Mouse (Mus musculus) common myeloid progenitor, adult 5-6 weeks (primary cell): ENCODE data around the gene Syngr1. TPM values are rescaled to one million over a fixed set of nuclear protein-coding genes. Genes with fewer than 3 reads are reported as not detected.

Source experiments
- ATAC-seq: replicated peaks from 2 replicates; pipeline ENCODE4 v1.8.0; 2016; ENCODE audit warnings: low read depth, mild to moderate bottlenecking, moderate TSS enrichment, inconsistent platforms; ENCODE audit not compliant: poor library complexity, severe bottlenecking
- total RNA-seq: library from RNA; stranded (forward); fragments of 200-1000, 187-1606 nt; gene quantifications from 2 replicates; pipeline ENCODE4 v1.2.3, GENCODE M21; 2017

The Syngr1 gene
- total RNA-seq, 1 experiment from 2014 or later = 6.1 TPM

DNA sequence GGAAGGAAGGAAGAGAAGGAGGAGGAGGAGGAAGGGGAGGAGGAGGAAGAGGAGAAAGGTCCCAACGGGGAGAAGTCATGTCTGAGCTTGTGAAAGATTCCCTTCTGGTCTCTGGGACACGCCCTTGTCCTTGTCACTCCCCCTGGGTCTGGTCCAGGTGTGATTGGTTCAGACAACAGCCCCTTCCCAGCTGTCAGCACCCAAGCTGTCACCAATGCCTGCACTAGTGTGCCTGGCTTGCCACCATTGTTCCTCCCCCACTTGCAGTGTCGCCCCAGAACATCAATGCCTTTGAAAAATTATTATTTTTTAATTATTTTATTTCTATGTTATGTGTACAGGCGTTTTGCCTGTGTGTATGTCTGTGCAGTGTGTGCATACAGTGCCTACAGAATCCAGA, 22.0 kb upstream of the Syngr1 start:
- ATAC-seq = no peak

DNA sequence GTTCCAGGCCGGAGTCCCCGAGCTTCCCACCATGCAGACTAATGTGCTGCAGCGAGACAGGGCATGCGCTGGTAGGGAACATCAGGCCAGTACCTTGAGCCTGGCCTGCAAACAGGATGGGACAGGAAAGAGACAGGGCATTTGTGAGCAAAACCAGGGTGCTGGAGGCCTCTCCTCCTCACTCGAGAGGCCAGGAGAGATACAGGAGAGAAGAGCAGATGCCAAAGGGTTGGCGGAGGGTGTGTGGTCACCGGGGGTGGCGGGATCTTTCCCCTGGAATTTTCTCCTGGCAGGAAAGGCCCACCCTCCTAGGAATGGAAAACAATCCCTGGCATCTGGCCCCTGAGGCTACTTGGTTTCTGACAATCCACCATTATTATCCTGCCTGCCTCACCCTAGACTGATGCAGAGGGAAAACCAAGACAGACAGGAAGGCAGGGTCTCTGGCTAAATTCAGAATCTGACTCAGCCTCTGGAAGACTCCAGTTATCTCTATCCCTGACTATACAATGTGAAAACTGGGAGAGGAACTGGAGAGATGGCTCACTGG, 21.0 kb upstream of the Syngr1 start:
- no peak for ATAC-seq

DNA sequence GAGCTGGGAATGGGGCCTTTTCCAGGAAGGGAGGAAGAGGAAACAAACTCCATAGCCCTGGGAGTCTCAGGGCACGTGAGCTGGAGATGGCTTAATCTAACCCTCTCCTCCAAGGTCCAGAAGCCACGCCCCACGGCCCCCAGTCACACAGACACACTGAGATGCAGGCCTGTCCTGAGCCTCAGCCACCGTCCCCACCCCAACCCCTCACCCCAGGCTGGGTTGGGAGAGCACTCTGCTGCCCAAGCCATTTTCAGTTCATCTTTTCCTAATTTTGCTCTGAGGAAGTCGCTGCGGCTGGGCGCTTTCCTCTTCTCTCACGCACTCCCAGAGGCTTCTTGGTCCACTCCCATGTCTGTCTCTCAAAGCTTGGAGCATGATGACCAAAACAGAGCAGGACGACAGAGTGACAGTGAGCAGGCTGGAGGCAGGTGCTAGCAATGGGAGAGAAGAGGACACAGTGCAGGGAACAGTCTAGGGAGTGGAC, 19.1 kb upstream of the Syngr1 start:
- ATAC-seq = peak; percentile 26; the same call in 1 of the 2 replicates

DNA sequence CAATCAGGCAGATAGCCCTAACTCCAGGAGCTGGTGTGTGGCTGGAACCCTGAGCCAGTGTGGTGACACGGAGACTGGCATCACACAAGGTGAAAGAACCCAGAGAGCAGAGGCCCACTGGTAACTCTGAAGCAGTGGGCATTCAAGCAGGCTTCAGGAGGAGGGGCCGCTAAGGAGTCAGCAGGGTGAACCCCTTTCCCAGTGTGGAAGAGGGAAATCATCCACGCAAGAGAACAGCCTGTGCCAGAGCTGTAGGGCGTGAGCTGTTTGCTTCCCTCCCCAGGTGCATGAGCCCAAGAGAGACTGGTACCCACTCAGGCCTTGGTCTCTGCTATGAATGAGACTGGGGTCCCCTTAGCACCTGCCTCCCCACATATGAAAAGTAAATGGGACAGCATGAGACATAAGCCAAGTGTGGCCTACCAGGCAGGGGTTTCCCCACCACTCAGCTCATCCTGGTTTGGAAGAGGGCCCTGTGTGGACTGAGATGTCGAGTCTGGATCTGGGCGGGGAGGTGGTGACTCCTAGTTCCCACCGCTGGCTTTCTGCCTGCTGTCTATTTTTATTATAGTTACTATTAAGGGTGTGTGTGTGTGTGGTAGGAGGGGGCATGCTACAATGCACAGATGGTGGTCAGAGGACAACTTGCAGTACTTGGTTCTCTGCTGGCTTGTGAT, 18.4 kb upstream of the Syngr1 start:
- ATAC-seq = no peak

DNA sequence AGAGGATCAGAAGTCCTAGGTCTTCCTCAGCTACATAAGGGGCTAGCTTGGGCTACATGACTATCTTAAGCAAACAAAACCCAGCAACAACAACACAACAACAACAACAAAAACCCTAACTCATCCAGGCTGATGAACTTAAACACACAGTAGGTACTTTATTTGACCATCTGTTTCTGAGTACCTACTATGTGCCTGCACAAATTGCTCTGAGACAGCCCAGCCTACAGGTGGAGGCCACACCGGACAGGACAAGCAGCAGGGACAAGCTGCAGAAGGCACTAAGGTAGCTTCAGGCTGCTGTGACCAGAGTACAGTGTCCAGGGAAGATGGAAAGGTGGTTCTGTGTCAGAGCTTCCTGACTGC, 17.9 kb upstream of the Syngr1 start:
- no peak for ATAC-seq

DNA sequence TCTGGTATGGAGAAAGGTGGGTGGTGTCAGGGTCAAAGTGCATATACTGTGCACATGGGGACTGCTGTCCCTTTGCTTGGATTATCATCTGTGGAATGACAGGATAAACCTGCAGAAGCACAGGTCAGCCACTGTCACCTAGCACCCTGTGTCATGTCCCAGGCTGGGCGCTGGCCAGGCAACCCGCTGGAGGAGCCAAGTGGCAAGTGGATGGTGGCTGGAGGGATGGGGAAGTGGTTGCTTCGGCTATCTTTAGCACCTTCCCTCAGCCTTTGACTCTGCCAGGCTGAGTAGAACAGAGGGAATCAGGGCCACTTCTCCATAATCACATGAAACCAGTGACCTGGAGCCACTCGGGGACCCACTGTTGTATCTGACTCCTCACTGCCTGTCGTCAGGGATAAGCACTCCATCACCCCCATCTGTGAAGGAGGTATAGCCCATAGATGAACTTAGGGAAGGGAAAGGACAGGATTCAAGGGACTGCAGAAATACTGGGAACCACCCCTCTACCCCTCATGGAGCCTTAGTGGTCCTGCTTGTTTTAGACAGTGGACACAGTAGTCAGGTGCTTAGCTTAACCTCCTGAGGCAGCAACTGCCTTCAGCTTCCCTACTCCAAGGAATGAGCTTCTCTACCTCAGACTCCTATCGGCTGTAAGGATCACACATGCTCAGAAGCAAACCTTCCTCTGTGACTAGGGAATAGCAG, 16.3 kb upstream of the Syngr1 start:
- peak; percentile 37 for ATAC-seq

DNA sequence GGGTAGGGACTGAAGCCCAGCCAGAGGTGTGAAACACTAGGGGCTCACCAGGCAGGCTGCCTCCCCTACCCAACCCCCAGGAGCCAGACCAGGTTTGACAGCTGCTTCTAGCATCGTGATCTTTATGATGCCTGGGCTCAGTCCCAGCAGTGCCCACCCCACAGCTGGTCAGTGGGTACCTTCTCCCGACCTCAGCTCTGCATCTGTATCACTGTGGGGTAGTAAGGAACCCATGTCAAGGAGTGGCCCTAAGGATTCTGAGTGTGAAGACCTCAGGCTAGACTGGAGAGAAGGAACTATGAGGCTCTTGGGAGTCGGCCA, 15.8 kb upstream of the Syngr1 start:
- ATAC-seq = no peak

DNA sequence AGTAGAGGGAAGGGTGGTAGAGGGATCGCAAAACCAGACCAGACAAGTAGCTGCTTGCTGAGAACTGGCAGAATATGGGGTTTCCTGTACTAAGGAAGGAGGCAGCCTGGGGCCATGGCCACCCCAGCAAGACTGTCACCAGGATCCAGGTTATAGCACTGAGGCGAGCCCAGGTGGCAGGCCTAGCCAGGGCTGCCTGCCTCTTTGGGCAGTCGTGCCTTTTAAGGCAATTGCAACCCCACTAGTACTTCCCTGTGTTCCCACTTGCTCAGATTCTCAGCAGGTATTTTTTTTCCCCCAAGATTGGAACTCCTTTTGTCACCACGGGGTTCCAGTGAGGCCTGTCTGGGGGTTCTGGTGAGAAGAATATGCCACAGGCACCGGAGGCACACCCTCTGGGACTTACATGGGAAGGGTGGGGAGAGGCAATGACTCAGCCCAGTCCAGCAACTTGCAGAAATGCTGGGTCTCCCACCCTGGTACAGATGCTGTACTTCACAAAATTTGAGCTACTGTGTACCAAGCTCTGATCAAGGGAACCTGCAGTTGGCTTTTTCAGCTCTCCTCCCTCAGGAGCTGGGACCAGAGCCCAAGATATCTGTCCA, 15.3 kb upstream of the Syngr1 start:
- ATAC-seq = 0 out of 2 replicates have a peak, but pooled peaks have one; percentile 9

DNA sequence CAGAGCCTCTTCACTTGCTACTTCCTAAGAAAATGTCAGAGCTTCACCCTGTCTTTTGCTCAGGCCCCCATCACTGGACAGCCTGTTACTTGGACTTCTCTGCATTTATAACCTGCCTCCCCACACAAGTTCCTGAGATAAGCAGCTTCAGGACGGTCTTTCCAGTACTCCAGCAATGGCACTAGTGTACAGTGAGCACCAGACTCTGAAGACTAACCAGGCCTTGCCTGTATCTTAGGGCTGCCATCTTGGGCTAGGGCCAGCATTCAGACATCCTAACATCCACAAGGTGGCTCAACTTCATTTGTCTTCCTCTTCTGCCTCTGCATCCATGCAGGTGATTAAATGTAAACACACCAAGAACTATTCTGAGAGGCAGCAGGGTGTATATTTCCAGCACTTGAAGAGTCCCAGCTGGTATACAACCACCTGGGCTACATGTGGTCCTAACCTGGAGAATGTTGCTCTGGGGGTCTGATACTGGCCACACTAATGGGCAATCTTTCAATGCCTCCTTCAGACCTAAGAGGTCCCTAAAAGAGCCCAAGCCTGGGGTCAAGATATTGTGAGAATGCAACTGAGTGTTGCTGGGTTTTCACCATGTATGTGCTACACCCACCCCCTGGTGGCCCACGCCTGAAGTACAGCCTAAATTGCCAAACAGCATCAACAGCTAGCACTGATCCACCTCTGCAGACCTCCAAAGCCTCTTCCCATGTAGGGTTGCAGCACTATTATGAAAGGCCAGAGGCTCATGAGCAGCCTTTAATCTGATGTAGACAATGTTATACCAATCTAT, 14.6 kb upstream of the Syngr1 start:
- ATAC-seq = peak; percentile 48

DNA sequence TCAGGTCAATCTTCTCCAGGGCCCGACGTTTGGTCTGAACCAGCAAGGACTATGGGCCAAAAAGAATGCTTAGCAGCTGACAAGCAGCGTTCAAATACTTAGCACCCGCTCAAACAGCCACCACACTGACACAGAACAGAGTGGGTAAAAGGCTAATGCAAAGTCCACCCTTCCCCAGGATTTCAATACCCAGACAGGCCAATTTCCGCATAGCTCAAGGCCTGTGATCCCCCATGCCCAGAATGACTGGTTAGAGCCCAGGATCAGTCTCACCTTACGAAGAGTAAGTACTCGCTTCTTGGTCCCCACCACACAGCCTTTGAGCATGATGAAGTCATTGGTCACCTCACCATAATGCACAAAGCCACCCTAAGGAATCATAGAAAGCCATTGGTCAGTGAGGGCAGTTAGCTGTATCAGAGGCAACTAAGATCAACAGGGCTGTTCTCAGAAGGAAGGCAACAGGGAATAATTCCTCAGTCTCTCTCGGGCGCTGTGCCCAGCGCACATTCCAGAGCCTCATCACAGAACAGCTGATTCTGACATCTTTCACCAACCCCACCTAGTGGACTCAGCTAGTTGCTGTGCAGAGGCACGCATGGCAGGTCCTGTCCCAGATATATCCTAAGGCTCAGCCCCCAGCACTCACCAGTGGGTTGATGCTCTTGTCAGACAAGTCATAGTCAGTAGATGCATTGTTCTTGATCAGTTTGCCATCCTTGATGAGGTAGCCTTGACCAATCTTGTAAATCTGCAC, 12.9 kb upstream of the Syngr1 start:
- ATAC-seq = no peak

DNA sequence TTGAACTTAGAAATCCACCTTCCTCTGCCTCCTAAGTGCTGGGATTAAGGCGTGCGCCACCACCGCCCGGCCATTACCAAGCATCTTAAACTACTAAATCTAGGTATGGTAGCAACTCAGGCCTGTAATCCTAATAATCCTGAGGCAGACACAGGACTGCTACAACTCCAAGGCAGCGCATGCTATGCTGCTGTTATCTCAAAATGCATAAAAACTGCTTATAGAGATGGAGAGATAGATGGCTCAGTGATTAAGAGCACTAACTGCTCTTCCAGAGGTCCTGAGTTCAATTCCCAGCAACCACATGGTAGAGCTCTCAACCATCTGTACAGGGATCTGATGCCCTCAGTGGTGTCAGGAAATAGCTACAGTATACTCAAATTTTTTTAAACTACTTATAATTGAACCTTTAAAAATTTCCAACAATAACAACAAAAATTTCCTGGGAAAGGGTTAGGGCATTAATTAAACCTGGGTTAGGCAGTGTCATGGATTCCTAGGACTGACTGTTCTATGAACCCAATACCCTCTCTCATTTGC, 11.9 kb upstream of the Syngr1 start:
- ATAC-seq = no peak

DNA sequence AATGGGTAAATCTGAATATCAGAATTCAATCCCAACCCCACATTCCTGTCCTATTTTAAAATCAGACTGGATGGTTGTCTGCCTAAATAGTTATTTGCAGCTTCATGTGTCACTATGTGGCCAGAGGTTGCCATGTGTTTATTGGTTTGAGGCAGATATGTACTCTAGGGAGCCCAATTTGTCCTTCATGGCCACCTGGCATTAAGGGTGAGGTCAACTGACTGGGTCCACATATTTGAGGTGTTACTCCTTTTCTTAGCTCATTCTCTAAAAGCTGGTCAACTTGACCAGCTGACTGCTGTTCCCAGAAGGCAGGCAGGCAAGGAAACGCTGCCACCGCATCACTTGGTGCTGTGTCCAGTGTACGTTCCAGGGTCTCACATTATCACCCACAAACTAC, 11.2 kb upstream of the Syngr1 start:
- no peak for ATAC-seq

DNA sequence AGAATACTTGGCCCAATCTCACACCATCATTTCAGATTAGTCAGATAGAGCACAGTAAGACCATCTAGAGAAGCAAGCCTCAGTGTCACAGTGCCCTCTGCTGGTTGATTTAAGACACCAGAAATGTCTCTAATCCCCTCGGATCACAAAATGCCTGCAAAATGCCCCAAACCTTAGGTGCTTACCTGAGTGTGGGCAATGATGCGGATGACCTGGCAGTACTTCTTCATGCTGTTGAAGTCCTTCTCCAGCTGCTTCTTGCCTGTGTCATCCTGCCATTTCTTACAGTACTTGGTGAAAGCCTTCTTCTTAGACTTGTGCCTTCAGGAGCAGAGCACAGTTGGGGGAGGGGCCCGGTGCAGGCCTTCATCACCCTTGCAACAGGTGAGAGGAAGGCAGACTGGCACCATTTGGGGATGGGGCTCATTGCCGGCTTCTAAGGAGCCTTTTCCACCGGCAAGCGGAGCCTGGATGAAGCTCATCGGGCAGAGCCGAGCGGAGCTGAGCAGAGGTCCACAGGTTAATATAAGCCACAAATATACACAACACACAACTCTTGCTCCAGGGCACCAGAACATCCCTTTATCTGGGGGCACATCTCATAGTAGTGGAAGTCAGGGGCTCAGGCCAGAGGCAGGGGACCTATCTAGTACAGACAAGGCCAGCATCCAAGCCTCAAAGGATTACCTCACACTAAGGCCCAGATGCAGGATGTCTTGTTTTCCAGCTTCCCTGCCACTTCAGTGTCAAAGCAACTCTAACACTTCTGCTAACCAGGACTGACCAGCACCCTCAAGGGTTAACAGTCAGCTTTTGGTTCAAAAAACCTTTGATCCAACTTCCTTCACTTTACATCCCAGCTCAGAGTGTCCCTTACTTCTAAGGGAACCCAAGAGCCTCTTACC, 10.2 kb upstream of the Syngr1 start:
- no peak for ATAC-seq

DNA sequence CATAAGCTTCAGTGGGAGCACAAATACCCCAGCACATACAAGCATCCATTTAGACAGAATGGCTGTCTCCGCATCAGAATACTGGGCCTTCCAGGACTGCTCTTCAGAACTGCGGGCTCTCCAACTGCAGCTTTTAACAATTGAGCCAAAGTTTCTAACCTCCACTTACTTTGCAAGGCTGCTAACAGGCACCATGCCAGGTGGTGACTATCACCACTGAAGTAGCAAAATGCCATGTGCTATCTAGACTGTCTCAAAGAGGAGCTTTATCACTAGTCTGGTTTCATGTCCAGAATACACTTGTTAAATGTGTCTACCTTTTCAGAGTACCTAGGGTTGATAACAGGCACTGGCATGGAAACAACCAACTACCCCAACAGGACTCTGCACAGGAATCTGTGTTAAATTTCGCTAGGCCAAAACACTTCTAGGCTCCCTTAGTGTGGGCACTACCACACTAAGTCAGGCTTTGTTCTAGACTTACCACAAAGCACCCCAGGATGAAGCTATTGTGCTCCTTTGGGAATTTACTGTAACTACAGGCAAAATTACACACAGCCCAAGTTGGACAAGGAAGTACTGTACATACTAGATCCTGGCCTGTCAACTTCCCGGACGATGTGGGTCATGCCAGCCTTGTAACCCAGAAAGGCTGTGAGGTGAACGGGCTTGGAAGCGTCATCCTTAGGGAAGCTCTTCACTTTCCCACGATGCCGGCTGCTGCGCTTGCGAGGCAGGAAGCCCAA, 9.2 kb upstream of the Syngr1 start:
- no peak for ATAC-seq

DNA sequence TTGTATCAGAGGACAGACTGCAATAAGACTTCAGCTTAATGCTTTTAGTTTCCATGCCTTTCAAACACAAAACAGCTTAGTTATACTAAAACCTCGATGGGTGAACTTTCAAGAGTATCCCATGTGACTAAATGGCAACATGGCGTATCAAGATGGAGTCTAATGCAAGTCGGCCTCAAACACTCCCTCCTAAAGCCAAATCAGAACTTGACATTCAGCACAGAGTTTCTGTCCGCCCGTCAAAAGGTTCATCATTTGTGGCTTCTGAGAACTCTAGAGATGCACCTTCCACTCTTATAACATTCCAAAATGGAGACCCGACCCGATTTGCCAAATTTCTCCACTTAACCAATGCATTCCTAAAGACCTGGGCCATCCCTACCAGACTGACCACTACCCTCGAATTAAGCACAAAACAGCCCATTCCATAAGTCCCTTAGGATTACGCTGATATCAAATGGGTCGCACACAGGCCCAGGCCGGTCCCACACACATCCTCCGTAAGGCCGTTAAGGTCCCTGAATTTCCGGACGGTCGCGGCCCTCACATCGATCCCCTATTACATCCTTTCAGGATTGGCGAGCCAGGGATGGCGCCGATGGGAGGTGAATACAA, 8.4 kb upstream of the Syngr1 start:
- ATAC-seq = no peak

DNA sequence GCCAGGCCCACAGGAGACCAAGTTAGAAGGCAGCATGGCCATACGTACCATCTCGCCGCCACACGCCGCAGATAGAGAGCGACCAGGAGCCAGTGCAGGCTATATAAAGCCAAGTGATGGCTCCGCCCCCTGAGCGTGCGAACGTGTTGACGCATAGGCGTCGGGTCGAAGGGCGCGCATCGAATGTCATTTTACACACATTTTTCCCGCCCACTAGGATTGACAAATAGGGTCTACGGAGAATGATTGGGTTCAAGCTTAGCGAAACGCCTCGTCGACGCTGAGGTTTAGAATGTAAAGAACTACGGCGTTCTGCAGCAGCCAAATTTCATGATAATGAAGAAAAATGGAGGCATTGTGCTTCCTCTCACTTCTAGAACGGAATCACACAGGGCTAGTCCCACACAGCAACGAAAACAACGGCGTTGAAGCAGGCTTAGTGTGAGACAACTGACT, 7.8 kb upstream of the Syngr1 start:
- peak; percentile 91 for ATAC-seq

DNA sequence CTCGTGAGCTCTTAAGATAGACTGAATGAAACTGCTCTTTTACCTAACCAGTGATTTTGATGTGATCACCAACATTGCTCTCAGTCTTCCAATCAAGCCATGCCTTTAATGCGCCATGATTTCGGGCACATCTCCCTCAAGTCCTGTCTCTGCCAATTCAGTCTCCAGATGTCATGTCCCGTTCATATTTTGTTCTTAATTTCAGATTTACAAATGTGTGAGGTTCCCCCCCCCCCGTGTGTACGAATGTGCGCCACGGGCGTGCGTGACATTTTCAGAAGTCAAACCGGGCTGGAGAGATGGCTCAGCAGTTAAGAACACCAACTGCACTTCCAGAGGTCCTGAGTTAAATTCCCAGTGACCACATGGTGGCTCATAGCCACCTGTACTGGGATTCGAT, 7.4 kb upstream of the Syngr1 start:
- 0 out of 2 replicates have a peak, but pooled peaks have one; percentile 4 for ATAC-seq
